Mouse (Mus musculus) midbrain, embryonic 14.5 days (tissue): ENCODE data around the gene Rgs2. TPM values are rescaled to one million over a fixed set of nuclear protein-coding genes. Genes with fewer than 3 reads are reported as not detected.

ENCODE experiments used
- ATAC-seq: fragments of 200-750 bp; cut with Nextera tagmentation; 2 replicates; pipeline ENCODE4 v1.8.0; 2017; ENCODE audit warnings: moderate number of reproducible peaks, moderate library complexity; ENCODE audit not compliant: low FRiP score, low TSS enrichment
- DNase-seq: peaks from one replicate; pipeline ENCODE4 v3.0.0-alpha.2; 2015
- H3K27ac ChIP-seq: fragments of 300-500 bp; sonication (generic); replicated peaks from 2 replicates; pipeline ENCODE4 v1.5.1; 2014; ENCODE audit warnings: mild to moderate bottlenecking, low read depth, low read length, moderate library complexity
- H3K27me3 ChIP-seq: fragments of 300-500 bp; sonication (generic); 2 replicates; pipeline ENCODE4 v1.6.1; 2014; ENCODE audit warnings: low read length, control low read depth, mixed read lengths; ENCODE audit not compliant: control insufficient read depth, insufficient read depth
- H3K36me3 ChIP-seq: fragments of 300-500 bp; sonication (generic); 2 replicates; pipeline ENCODE4 v1.6.1; 2014; ENCODE audit warnings: low read length, control low read depth; ENCODE audit not compliant: control insufficient read depth, insufficient read depth
- H3K4me1 ChIP-seq: fragments of 300-500 bp; sonication (generic); 2 replicates; pipeline ENCODE4 v1.6.1; 2014; ENCODE audit warnings: mild to moderate bottlenecking, antibody characterized with exemption, low read length, control low read depth; ENCODE audit not compliant: control insufficient read depth, insufficient read depth
- H3K4me2 ChIP-seq: fragments of 300-500 bp; sonication (generic); 2 replicates; pipeline ENCODE4 v1.6.1; 2014; ENCODE audit warnings: mild to moderate bottlenecking, low read length, moderate library complexity
- H3K4me3 ChIP-seq: fragments of 300-500 bp; sonication (generic); replicated peaks from 2 replicates; pipeline ENCODE4 v1.5.1; 2014; ENCODE audit warnings: low read depth, low read length
- H3K9ac ChIP-seq: fragments of 300-500 bp; sonication (generic); replicated peaks from 2 replicates; pipeline ENCODE4 v1.6.1; 2014; ENCODE audit warnings: mild to moderate bottlenecking, low read length, moderate library complexity
- H3K9me3 ChIP-seq: fragments of 300-500 bp; sonication (generic); 2 replicates; pipeline ENCODE4 v1.6.1; 2016; ENCODE audit warnings: low read length, control low read depth, mixed read lengths; ENCODE audit not compliant: control insufficient read depth
- WGBS: fragments of 180-500 bp; shearing (Covaris S2); extraction: QIAGEN DNeasy Blood & Tissue Kit; methylation state at CpG from one replicate; pipeline ENCODE4 v1.1.7; 2014; 5-methylcytosine and 5-hydroxymethylcytosine counted together
- polyA plus RNA-seq: library from polyadenylated mRNA; unstranded; fragments of >200 nt; fragmentation: Nextera tagmentation; extraction: Ambion mirVana; gene quantifications from 2 replicates; pipeline ENCODE4 v1.2.1, GENCODE M21; 2014

Rgs2 gene
- polyA plus RNA-seq, 1 experiment from 2014 or later: 132 TPM

DNA sequence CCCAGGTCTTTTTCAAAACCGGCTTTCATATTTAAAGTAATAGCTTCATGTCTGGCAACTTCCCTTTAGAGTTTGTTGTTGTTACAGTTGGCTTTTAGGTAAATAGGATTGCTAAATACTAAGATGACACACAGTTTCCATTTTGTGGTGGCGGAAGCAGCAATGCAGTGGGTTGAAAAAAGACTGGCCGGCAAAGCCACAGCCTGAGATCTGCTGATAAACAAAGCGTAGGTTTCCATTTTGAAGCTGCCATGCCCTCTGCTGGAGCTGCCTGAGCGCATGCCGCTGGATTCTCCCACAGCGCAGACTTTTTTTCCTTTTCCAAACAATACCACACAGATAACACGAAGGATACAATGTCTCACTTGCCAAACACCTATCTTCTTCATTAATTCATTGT, 2.6 kb upstream of the Rgs2 start:
- 0 out of 2 replicates have a peak overlapping the region, but pooled peaks have one; percentile 3 for H3K27ac ChIP-seq

GRCm38 (mm10) chr1:144005648-144006047, 1.7 kb upstream of the Rgs2 start:
- ATAC-seq: no peak
- H3K9ac ChIP-seq: no peak overlapping the region
- H3K4me3 ChIP-seq: no peak overlapping the region
- H3K27me3 ChIP-seq: no peaks in the 10 kb centered on the region
- no peak overlapping the region for H3K27ac ChIP-seq
- H3K4me1 ChIP-seq: peaks cover 17% of the 10 kb centered on the region
- H3K9me3 ChIP-seq: no peaks in the 10 kb centered on the region
- DNase-seq: no peak
- peaks cover 19% of the 10 kb centered on the region for H3K36me3 ChIP-seq
- no peak overlapping the region for H3K4me2 ChIP-seq

More for the DNA sequence above, 2.6 kb upstream of the Rgs2 start:
- Histone ChIP-seq H3K4me1 (peaks cover 16% of the 10 kb centered on the region), H3K4me2 (peak overlapping the region; percentile 36), H3K9ac (peak overlapping the region; percentile 1; the same call in 1 of the 2 replicates), H3K4me3 (0 out of 2 replicates have a peak overlapping the region, but pooled peaks have one; percentile 1), H3K9me3 (no peaks in the 10 kb centered on the region), H3K36me3 (peaks cover 10% of the 10 kb centered on the region), H3K27me3 (no peaks in the 10 kb centered on the region)
- ATAC-seq (peak; percentile 10; the same call in 1 of the 2 replicates), DNase-seq (peak; percentile 86)
- WGBS: 1% methylated on average over 8 of the region's 8 CpGs

DNA sequence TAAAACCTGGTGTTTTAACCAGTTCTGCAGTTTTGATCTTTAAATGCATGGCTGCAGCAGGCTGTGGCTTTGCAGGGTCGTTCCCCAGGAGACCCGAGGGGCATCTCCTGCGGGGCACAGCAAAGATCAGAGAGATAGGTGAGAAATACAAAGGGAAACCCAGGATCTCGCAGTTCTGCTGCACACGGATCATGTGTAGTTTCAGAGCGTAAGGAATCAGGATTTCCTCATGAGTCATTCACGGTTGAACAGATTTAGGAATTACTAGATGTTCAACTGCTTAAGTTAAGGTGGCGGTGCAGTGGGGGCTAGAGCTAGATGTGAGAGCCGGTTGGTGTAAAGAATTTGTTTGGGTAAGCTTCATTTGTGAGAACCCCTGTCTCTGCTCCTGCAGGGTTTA, 780 bp upstream of the Rgs2 start:
- WGBS: 2% methylated on average over 9 of the region's 9 CpGs
- peak overlapping the region; percentile 86 for H3K4me3 ChIP-seq
- peaks cover 17% of the 10 kb centered on the region for H3K4me1 ChIP-seq
- H3K4me2 ChIP-seq: peak overlapping the region; percentile 96
- H3K9me3 ChIP-seq: no peaks in the 10 kb centered on the region
- DNase-seq (peak; percentile 61), ATAC-seq (no peak)
- peak overlapping the region; percentile 81 for H3K9ac ChIP-seq
- H3K36me3 ChIP-seq: peaks cover 21% of the 10 kb centered on the region
- peak overlapping the region; percentile 91 for H3K27ac ChIP-seq
- H3K27me3 ChIP-seq: no peaks in the 10 kb centered on the region

DNA sequence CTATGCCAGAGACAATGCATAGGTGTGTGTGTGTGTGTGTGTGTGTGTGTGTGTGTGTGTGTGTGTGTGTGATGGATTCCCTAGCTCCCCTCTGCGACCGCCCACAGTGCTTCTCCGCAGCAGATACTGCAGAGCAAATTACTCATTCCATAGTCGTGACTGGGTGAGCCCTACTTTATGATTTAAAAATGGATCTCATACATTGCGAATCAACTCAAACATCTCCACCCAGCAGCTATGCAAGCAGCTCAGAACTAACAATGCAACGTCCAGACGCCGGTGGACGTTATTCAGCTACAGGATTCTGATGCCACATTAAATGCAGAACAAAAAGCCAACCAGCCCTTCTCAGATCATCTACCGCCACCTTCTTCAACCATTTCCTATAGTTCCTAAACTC, 545 bp downstream of the Rgs2 start:
- DNase-seq (peak; percentile 72), ATAC-seq (peak; percentile 19; the same call in 1 of the 2 replicates)
- H3K4me1 ChIP-seq: peaks cover 17% of the 10 kb centered on the region
- H3K4me3 ChIP-seq: peak overlapping the region; percentile 86
- peak overlapping the region; percentile 96 for H3K4me2 ChIP-seq
- peak overlapping the region; percentile 91 for H3K27ac ChIP-seq
- WGBS: under 1% methylated on average over 10 of the region's 10 CpGs
- no peaks in the 10 kb centered on the region for H3K9me3 ChIP-seq
- H3K36me3 ChIP-seq: peaks cover 21% of the 10 kb centered on the region
- peak overlapping the region; percentile 81 for H3K9ac ChIP-seq
- H3K27me3 ChIP-seq: no peaks in the 10 kb centered on the region

DNA sequence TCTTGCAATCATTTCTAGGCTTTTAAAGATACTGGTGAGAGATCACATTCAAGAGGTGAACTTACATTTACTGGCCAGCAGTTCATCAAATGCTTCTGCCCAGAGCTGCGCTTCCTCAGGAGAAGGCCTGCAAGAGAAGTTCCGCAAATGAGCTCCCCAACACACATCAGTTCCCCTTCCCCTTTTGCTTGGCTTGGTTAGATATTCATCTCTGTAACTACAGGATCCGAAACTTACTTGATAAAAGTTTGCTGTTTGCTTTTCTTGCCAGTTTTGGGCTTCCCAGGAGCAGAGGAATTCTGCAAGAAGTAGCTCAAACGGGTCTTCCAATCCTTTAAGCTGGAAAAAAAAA, 1.3 kb downstream of the Rgs2 start:
- no peaks in the 10 kb centered on the region for H3K9me3 ChIP-seq
- peak overlapping the region; percentile 91; the same call in 1 of the 2 replicates for H3K27ac ChIP-seq
- H3K9ac ChIP-seq: peak overlapping the region; percentile 81
- ATAC-seq (no peak), DNase-seq (peak; percentile 12)
- H3K4me3 ChIP-seq: peak overlapping the region; percentile 86
- no peaks in the 10 kb centered on the region for H3K27me3 ChIP-seq
- 58% methylated on average over 4 of the region's 4 CpGs for WGBS
- peaks cover 21% of the 10 kb centered on the region for H3K36me3 ChIP-seq
- peak overlapping the region; percentile 96 for H3K4me2 ChIP-seq
- H3K4me1 ChIP-seq: peaks cover 17% of the 10 kb centered on the region

DNA sequence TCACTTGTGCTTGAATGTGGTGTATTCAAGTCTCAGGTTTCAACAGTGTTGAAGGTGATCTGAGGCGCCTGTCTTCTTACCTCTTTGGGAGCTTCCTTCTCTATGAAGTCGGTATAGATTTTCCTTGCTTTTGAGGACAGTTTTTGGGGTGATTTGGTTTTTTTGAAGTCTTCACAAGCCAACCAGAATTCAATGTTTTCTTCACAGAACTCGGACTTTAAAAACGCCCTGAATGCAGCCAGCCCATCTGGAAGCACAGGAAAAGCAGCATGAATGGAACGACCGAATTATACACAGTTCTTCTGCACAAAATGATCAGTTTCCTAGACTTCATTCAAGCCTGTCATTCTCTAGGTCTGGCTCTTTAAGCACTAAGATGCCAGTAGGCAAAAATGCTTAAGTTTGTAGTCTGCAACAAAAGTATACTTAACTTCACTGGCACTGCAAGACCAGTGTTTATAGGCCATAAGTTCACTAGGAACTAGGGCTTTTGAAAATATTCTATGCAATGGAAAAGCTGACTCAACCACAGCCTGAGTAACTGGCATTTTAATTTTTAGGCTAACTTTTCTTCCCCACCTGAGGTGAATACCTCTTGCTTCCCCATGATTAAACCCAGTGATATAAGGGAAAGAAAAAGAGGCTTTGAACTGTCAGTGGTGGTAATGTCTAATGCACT, 1.8 kb downstream of the Rgs2 start:
- no peak for ATAC-seq
- Histone ChIP-seq H3K27me3 (no peaks in the 10 kb centered on the region), H3K9me3 (no peaks in the 10 kb centered on the region), H3K4me3 (peak overlapping the region; percentile 86), H3K4me2 (peak overlapping the region; percentile 96), H3K4me1 (peaks cover 17% of the 10 kb centered on the region), H3K9ac (peak overlapping the region; percentile 81; the same call in 1 of the 2 replicates), H3K36me3 (peaks cover 21% of the 10 kb centered on the region), H3K27ac (no peak overlapping the region)
- WGBS: 91% methylated on average over 6 of the region's 6 CpGs
- no peak for DNase-seq

DNA sequence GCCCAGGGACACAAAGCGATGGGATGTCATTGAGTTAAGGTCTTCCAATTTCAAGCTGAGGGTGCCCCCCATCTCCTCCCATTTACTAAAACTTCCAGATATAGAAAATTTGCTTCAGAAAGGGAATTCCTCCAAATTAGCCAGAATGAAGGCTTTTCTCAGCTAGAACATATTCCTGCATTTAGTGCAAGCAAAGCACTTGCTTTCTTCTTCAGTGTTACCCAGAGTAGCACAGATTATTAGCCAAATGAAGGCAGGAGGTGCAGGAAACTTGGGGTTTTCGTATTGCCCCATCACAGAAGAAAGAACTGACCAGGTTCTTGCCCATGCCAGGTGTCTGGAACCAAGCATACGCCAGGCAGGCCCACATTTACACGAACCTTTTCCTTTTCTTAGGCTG, 3.7 kb downstream of the Rgs2 start:
- no peak overlapping the region for H3K27ac ChIP-seq
- H3K4me2 ChIP-seq: no peak overlapping the region
- H3K9ac ChIP-seq: no peak overlapping the region
- DNase-seq (no peak), ATAC-seq (no peak)
- H3K27me3 ChIP-seq: no peaks in the 10 kb centered on the region
- 95% methylated on average over 4 of the region's 4 CpGs for WGBS
- H3K4me1 ChIP-seq: peaks cover 14% of the 10 kb centered on the region
- no peaks in the 10 kb centered on the region for H3K9me3 ChIP-seq
- H3K4me3 ChIP-seq: no peak overlapping the region
- peaks cover 21% of the 10 kb centered on the region for H3K36me3 ChIP-seq

GRCm38 (mm10) chr1:143999371-143999920, 4.5 kb downstream of the Rgs2 start:
- H3K4me3 ChIP-seq: no peak overlapping the region
- WGBS: 68% methylated on average over 7 of the region's 7 CpGs
- ATAC-seq (no peak), DNase-seq (peak; percentile 9)
- H3K4me2 ChIP-seq: no peak overlapping the region
- H3K27me3 ChIP-seq: no peaks in the 10 kb centered on the region
- peaks cover 21% of the 10 kb centered on the region for H3K36me3 ChIP-seq
- 0 out of 2 replicates have a peak overlapping the region, but pooled peaks have one; percentile 8 for H3K27ac ChIP-seq
- peaks cover 14% of the 10 kb centered on the region for H3K4me1 ChIP-seq
- no peaks in the 10 kb centered on the region for H3K9me3 ChIP-seq
- H3K9ac ChIP-seq: no peak overlapping the region

- H3K27me3 ChIP-seq: no peaks in the 10 kb centered on the region
- no peak overlapping the region for H3K4me2 ChIP-seq
- H3K36me3 ChIP-seq: no peaks in the 10 kb centered on the region
- H3K27ac ChIP-seq: no peak overlapping the region
- no peaks in the 10 kb centered on the region for H3K9me3 ChIP-seq
- H3K9ac ChIP-seq: no peak overlapping the region
- H3K4me1 ChIP-seq: no peaks in the 10 kb centered on the region
- DNase-seq (no peak), ATAC-seq (no peak)
- 81% methylated on average over 1 of the region's 1 CpGs for WGBS
- no peak overlapping the region for H3K4me3 ChIP-seq
Observed at GRCm38 (mm10) chr1:143993026-143993425, 10.9 kb downstream of the Rgs2 start.
